Mouse (Mus musculus) stomach, postnatal 0 days (tissue): ENCODE data around the gene Ankrd1. TPM values are rescaled to one million over a fixed set of nuclear protein-coding genes. Genes with fewer than 3 reads are reported as not detected.

Experiments used
- ATAC-seq: fragments of 200-750 bp; cut with Nextera tagmentation; 2 replicates; pipeline ENCODE4 v1.8.0; 2017; ENCODE audit not compliant: low FRiP score, low TSS enrichment
- DNase-seq: peaks from one replicate; pipeline ENCODE4 v3.0.0-alpha.2; 2016; ENCODE audit warnings: low spot score
- H3K27ac ChIP-seq: fragments of 300-500 bp; sonication (generic); replicated peaks from 2 replicates; pipeline ENCODE4 v1.5.1; 2014; ENCODE audit warnings: mild to moderate bottlenecking, control low read depth
- H3K27me3 ChIP-seq: fragments of 300-500 bp; sonication (generic); 2 replicates; pipeline ENCODE4 v1.6.1; 2014; ENCODE audit warnings: low read length; ENCODE audit not compliant: control insufficient read depth, insufficient read depth
- H3K36me3 ChIP-seq: fragments of 300-500 bp; sonication (generic); 2 replicates; pipeline ENCODE4 v1.6.1; 2014; ENCODE audit warnings: low read length, mixed read lengths; ENCODE audit not compliant: control insufficient read depth, insufficient read depth
- H3K4me1 ChIP-seq: fragments of 300-500 bp; sonication (generic); replicated peaks from 2 replicates; pipeline ENCODE4 v1.6.1; 2014; ENCODE audit warnings: antibody characterized with exemption; ENCODE audit not compliant: control insufficient read depth, insufficient read depth
- H3K4me2 ChIP-seq: fragments of 300-500 bp; sonication (generic); replicated peaks from 2 replicates; pipeline ENCODE4 v1.6.1; 2014; ENCODE audit warnings: low read depth, mild to moderate bottlenecking, control low read depth, moderate library complexity
- H3K4me3 ChIP-seq: fragments of 300-500 bp; sonication (generic); 2 replicates; pipeline ENCODE4 v1.5.1; 2014; ENCODE audit warnings: low read depth, low read length, control low read depth
- H3K9ac ChIP-seq: fragments of 300-500 bp; sonication (generic); 2 replicates; pipeline ENCODE4 v1.6.1; 2014; ENCODE audit warnings: mild to moderate bottlenecking, low read length, control low read depth, mixed read lengths
- H3K9me3 ChIP-seq: fragments of 300-500 bp; sonication (generic); 2 replicates; pipeline ENCODE4 v1.6.1; 2016; ENCODE audit warnings: low read length; ENCODE audit not compliant: control insufficient read depth
- CTCF ChIP-seq: IDR thresholded peaks from 2 replicates; pipeline ENCODE4 v1.5.1; 2016; ENCODE audit warnings: antibody characterized with exemption, low read depth, mild to moderate bottlenecking, moderate library complexity
- EP300 ChIP-seq: optimal IDR thresholded peaks from 2 replicates; pipeline ENCODE3; 2016; ENCODE audit warnings: antibody characterized with exemption
- WGBS: fragments of 180-500 bp; shearing (Covaris S2); extraction: QIAGEN DNeasy Blood & Tissue Kit; methylation state at CpG from one replicate; pipeline ENCODE4 v1.1.7; 2014; 5-methylcytosine and 5-hydroxymethylcytosine counted together
- polyA plus RNA-seq: library from polyadenylated mRNA; unstranded; fragments of >200 nt; fragmentation: Nextera tagmentation; extraction: Ambion mirVana; gene quantifications from 2 replicates; pipeline ENCODE4 v1.2.1, GENCODE M21; 2015

The Ankrd1 gene
- polyA plus RNA-seq, 1 experiment from 2014 or later = 0.22 TPM

GRCm38 (mm10) chr19:36098916-36099315, 21.0 kb downstream of the Ankrd1 start:
- ATAC-seq = no peak
- no peak for DNase-seq
- no peak overlapping the region for H3K4me2 ChIP-seq
- H3K9me3 ChIP-seq = no peaks in the 10 kb centered on the region
- no peaks in the 10 kb centered on the region for H3K4me1 ChIP-seq
- H3K9ac ChIP-seq = no peak overlapping the region
- no peak overlapping the region for H3K4me3 ChIP-seq
- peaks cover 12% of the 10 kb centered on the region for H3K36me3 ChIP-seq
- WGBS = 88% methylated on average over 7 of the region's 7 CpGs
- no peaks in the 10 kb centered on the region for H3K27me3 ChIP-seq
- H3K27ac ChIP-seq = no peak overlapping the region
- TF ChIP-seq CTCF = no peak

DNA sequence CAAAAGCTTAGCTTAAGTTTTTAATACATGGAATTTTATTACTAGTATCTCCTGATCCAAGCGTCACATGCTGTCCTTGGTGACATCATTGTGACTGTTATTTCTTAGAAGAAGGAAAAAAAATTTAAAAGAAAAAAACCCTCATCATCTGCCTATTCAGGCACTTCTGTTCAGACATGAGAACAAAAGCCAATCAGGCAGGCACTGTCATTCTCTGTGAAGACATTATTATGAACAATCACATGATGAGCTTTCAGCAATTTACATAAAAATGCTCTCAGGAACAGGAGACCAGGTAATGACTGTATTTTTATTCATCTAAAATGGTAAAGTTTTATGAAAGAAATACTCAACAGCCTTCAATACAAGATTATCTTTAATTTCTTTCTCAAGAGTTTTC, 21.6 kb downstream of the Ankrd1 start:
- Histone ChIP-seq H3K9me3 (no peaks in the 10 kb centered on the region), H3K27me3 (no peaks in the 10 kb centered on the region), H3K9ac (no peak overlapping the region), H3K4me2 (no peak overlapping the region), H3K4me1 (no peaks in the 10 kb centered on the region), H3K27ac (no peak overlapping the region), H3K4me3 (no peak overlapping the region), H3K36me3 (peaks cover 12% of the 10 kb centered on the region)
- ATAC-seq (no peak), DNase-seq (no peak)
- no peak for TF ChIP-seq CTCF
- TF ChIP-seq EP300 = no peak
- 93% methylated on average over 1 of the region's 1 CpGs for WGBS

DNA sequence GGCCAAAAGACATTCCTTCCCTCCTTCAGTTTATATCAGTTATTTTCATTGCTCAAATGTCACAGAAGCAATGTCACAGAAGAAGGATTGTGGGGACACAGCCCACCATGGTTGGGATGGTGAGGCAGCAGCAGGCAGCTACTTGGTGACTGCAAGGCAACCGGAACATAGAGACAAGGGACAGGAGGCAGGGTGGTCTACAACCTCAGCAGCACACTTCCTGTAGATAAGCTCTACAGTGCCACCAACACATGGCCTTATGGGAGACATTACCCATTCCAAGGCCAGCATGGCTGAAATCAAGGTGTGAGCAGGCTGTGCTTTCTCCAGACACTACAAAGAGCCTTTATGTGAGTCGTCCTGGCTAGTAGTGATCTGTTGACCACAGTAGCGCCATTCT, 22.7 kb downstream of the Ankrd1 start:
- TF ChIP-seq EP300 = no peak
- 85% methylated on average over 3 of the region's 3 CpGs for WGBS
- Histone ChIP-seq H3K4me1 (no peaks in the 10 kb centered on the region), H3K27me3 (no peaks in the 10 kb centered on the region), H3K27ac (no peak overlapping the region), H3K9ac (no peak overlapping the region), H3K4me2 (no peak overlapping the region), H3K9me3 (no peaks in the 10 kb centered on the region), H3K36me3 (peaks cover 12% of the 10 kb centered on the region), H3K4me3 (no peak overlapping the region)
- no peak for DNase-seq
- no peak for ATAC-seq

DNA sequence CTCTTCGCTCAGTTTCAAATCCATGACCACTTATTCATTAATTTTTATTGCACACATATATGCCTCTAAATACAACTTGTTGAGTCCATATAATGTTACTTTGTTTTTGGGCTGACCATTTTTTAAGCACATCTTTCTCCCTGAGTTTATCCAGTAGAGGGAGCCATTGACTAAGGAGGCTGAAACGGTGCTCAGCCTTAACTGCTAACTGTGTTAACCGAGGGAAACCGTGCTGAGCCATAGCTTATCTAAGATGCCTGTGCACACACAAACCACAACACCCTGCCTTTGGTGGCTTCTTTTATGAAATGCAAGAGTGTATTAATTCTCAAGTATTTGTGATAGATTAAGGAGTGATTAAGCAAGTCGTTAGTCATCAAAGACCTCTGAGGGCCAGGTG, 29.1 kb downstream of the Ankrd1 start:
- ATAC-seq (no peak), DNase-seq (no peak)
- H3K4me3 ChIP-seq = no peak overlapping the region
- H3K4me1 ChIP-seq = no peaks in the 10 kb centered on the region
- H3K27me3 ChIP-seq = no peaks in the 10 kb centered on the region
- no peaks in the 10 kb centered on the region for H3K9me3 ChIP-seq
- TF ChIP-seq CTCF (peak; percentile 78), EP300 (no peak)
- peaks cover 6% of the 10 kb centered on the region for H3K36me3 ChIP-seq
- WGBS = 38% methylated on average over 5 of the region's 5 CpGs
- H3K4me2 ChIP-seq = no peak overlapping the region
- no peak overlapping the region for H3K27ac ChIP-seq
- H3K9ac ChIP-seq = no peak overlapping the region

DNA sequence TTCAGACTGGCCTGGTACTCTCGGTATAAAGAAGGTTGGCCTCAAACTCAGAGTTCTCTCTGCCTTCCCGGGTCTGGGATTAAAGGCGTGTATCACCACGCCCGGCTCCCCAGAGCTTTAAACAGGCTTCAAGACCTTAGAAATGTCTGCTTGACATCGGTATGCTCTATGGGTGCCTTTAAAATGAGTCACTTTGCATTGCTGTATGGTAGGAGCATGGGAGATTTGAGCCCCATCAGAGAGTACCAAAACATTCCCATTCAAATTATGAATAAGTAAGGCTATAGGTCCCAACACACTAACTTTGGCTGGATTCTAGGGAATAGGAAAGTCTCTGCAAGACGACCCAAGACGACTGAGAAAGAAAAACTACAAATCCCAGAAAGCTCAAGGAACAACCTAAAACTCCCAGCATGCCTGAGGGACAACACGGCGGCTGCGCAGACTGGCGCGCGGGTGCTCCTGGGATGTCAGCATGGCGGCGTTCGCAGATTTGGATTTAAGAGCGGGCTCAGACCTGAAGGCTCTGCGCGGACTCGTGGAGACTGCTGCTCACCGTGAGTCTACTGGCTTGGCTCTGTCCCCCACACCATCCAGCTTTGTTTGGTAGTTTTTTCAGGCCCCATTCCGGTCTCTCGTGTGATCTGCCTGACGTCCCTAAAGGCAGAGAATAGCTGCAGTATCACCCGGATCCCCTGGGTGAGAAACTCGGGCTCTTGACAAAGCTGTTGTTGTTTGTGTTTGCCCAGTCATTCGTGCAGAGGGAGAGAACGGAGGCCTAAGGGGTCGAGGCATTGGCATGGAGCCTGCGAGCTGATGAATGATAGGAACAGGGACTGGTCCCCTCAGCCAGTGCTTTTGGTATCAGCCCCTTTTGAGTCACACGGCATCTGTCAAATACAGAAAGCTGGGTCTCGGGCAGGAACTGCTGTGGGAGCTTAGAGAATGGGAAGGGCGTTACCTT, 36.4 kb downstream of the Ankrd1 start, which contains the start of gene Rpp30:
Gene Rpp30 (plus strand): TSS at position 455 of the 964 bp plus-strand sequence.
- Histone ChIP-seq H3K9ac (peak within 1 kb of the TSS; percentile 83), H3K4me3 (peak within 1 kb of the TSS; percentile 84), H3K4me2 (peak within 1 kb of the TSS; percentile 94), H3K4me1 (no peaks in the 10 kb centered on the region), H3K27ac (peak within 1 kb of the TSS; percentile 61), H3K36me3 (peaks cover 4% of the 10 kb centered on the region; the same call in 1 of the 2 replicates), H3K9me3 (no peaks in the 10 kb centered on the region), H3K27me3 (no peaks in the 10 kb centered on the region)
- DNase-seq (peak; percentile 87), ATAC-seq (peak; percentile 98)
- TF ChIP-seq CTCF = no peak
- TF ChIP-seq EP300 = no peak
- 2% methylated on average over 34 of the region's 34 CpGs for WGBS
